Mouse (Mus musculus) cerebellum, adult 2 months (tissue): ENCODE measurements at regions not wholly inside any gene's neighbourhood (a gene's known extent, or its start where the extent isn't known, plus 50 kb on each side); places are given as distances from the start of the nearest gene placed in this dataset.

Experiments used
- DNase-seq, 2 experiments: peaks; one replicate each; pipeline ENCODE4 v3.0.0; 2021
- H3K27ac ChIP-seq: fragments of 200-500 bp; 2 replicates; pipeline ENCODE4 v1.5.1; 2012; ENCODE audit warnings: low read length, control low read depth, inconsistent platforms; ENCODE audit not compliant: insufficient read depth
- H3K27me3 ChIP-seq: fragments of 200-500 bp; 2 replicates; pipeline ENCODE4 v1.6.1; 2012; ENCODE audit warnings: inconsistent platforms, mild to moderate bottlenecking, low read length, moderate library complexity; ENCODE audit not compliant: control insufficient read depth, insufficient read depth
- H3K4me1 ChIP-seq: fragments of 200-500 bp; 2 replicates; pipeline ENCODE4 v1.6.1; 2011; ENCODE audit warnings: low read length; ENCODE audit not compliant: control insufficient read depth, insufficient read depth
- H3K4me3 ChIP-seq: fragments of 200-500 bp; replicated peaks from 2 replicates; pipeline ENCODE3; 2011; ENCODE audit warnings: mild to moderate bottlenecking, low read depth, low read length, control low read depth; ENCODE audit not compliant: insufficient read depth
- CTCF ChIP-seq: fragments of 200-500 bp; IDR thresholded peaks from 2 replicates; pipeline ENCODE4 v1.5.1; 2011; ENCODE audit warnings: low read depth, mild to moderate bottlenecking, control low read depth, low read length, moderate library complexity, borderline replicate concordance; ENCODE audit not compliant: insufficient read depth
- POLR2A ChIP-seq: fragments of 200-500 bp; IDR thresholded peaks from 2 replicates; pipeline ENCODE4 v1.6.1; 2011; ENCODE audit warnings: low read length, control low read depth, borderline replicate concordance; ENCODE audit not compliant: insufficient read depth
- WGBS: fragments of 180-500 bp; shearing (Covaris S2); methylation state at CpG from one replicate; pipeline ENCODE4 v1.1.7; 2018; 5-methylcytosine and 5-hydroxymethylcytosine counted together

DNA sequence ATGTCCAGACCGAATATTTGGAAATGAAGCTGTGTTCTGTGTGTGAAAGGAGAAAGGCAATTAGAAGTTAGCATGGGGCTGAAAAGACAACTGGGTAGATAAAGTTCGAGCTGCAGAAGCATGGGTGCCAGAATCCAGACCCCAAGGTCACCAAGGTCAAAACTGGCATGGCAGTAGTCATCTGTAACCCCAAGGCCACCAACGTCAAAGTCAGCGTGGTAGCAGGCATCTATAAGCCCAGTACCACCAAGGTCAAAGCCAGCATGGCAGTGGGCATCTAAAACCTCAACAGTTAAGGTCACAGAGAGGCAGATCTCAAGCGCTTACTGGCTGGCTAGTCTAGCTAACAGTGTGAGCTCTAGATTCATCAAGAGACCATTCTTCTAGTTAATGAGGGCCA is 90.6 kb downstream of the Pdcl3 start:
- no peak for DNase-seq
- 84% methylated on average over 5 of the region's 5 CpGs for WGBS
- Histone ChIP-seq H3K4me3 (no peak overlapping the region), H3K27me3 (no peaks in the 10 kb centered on the region), H3K4me1 (no peaks in the 10 kb centered on the region), H3K27ac (no peak overlapping the region)
- TF ChIP-seq POLR2A: no peak
- TF ChIP-seq CTCF: no peak

- Histone ChIP-seq H3K27ac (no peak overlapping the region), H3K27me3 (no peaks in the 10 kb centered on the region), H3K4me1 (no peaks in the 10 kb centered on the region), H3K4me3 (no peak overlapping the region)
- TF ChIP-seq POLR2A (no peak), CTCF (no peak)
- 81% methylated on average over 4 of the region's 4 CpGs for WGBS
- no peak for DNase-seq
Measured at GRCm38 (mm10) chr1:39078584-39079315, 93.3 kb downstream of the Pdcl3 start.

- no peak for TF ChIP-seq POLR2A
- TF ChIP-seq CTCF: no peak
- WGBS: 86% methylated on average over 7 of the region's 7 CpGs
- Histone ChIP-seq H3K27ac (no peak overlapping the region; the same call in 1 of the 2 replicates), H3K4me1 (no peaks in the 10 kb centered on the region), H3K27me3 (no peaks in the 10 kb centered on the region), H3K4me3 (no peak overlapping the region)
- no peak for DNase-seq
Measured at GRCm38 (mm10) chr1:39083911-39084826, 98.8 kb downstream of the Pdcl3 start.

- 43% methylated on average over 11 of the region's 11 CpGs for WGBS
Measured at GRCm38 (mm10) chr1:39086273-39086672, 100.9 kb downstream of the Pdcl3 start.

GRCm38 (mm10) chr1:39089875-39090274 is 103.7 kb upstream of the Npas2 start:
- Histone ChIP-seq H3K27ac (no peak overlapping the region), H3K4me1 (no peaks in the 10 kb centered on the region; the same call in 1 of the 2 replicates), H3K4me3 (no peak overlapping the region), H3K27me3 (no peaks in the 10 kb centered on the region)
- 82% methylated on average over 9 of the region's 9 CpGs for WGBS
- DNase-seq: no peak
- TF ChIP-seq POLR2A (no peak), CTCF (no peak)

More at GRCm38 (mm10) chr1:39086273-39086672, 100.9 kb downstream of the Pdcl3 start:
- Histone ChIP-seq H3K4me3 (no peak overlapping the region), H3K27ac (no peak overlapping the region), H3K27me3 (no peaks in the 10 kb centered on the region), H3K4me1 (no peaks in the 10 kb centered on the region)
- peak; percentile 25 to 48 for DNase-seq
- TF ChIP-seq POLR2A (no peak), CTCF (no peak)

- TF ChIP-seq POLR2A: no peak
- TF ChIP-seq CTCF: no peak
- Histone ChIP-seq H3K27me3 (no peaks in the 10 kb centered on the region), H3K4me1 (no peaks in the 10 kb centered on the region; the same call in 1 of the 2 replicates), H3K4me3 (no peak overlapping the region), H3K27ac (no peak overlapping the region)
- no peak for DNase-seq
- 90% methylated on average over 8 of the region's 8 CpGs for WGBS
Measured at GRCm38 (mm10) chr1:39091121-39091520, 102.4 kb upstream of the Npas2 start.

DNA sequence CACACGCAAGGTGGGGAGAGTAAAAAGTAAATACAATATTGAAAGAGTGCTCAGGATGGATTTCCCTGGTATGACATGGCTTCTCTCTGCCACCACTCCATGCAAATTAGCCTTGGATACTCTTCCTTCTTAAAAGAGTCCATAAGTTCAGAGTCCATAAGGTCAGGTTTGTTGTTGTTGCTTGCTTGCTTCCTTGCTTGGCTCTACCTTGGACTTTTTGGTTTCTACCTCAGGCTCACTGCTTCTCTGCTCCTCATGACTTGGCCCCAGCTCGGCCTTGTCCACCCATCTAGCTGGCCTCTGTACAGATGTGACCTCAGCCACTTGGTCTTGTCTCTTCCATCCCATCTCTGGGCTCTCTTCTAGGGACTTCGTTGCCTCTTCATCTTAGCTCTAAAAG is 101.9 kb upstream of the Npas2 start:
- TF ChIP-seq CTCF (no peak), POLR2A (no peak)
- 90% methylated on average over 3 of the region's 3 CpGs for WGBS
- no peak for DNase-seq
- Histone ChIP-seq H3K4me3 (no peak overlapping the region), H3K27me3 (no peaks in the 10 kb centered on the region), H3K27ac (no peak overlapping the region), H3K4me1 (no peaks in the 10 kb centered on the region; the same call in 1 of the 2 replicates)

DNA sequence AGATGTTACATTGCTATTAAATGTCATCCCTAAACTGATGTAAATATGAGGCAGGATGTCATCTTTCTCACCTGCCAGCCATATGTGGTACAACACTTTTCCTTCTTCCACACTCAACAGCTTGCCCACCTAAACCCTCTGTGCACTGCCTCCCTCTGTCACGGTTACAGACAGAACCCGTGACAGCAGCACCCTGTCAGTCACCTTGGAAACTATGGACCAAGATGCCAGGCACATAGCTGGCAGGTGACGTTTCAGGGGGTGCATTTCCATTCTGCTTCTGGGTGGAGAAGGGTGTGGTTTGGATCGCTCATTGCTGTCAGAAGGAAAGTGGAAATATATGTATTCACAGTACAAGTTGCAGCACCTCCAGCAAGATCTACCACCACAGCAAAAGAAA is 100.2 kb upstream of the Npas2 start:
- H3K27ac ChIP-seq: no peak overlapping the region
- no peak for TF ChIP-seq CTCF
- TF ChIP-seq POLR2A: no peak
- H3K27me3 ChIP-seq: no peaks in the 10 kb centered on the region
- H3K4me1 ChIP-seq: peaks cover 3% of the 10 kb centered on the region; the same call in 1 of the 2 replicates
- H3K4me3 ChIP-seq: no peak overlapping the region
- WGBS: 71% methylated on average over 4 of the region's 4 CpGs
- DNase-seq: no peak
